Mouse (Mus musculus) heart, embryonic 10.5 days (tissue): Measurements from ENCODE around the gene Notum. TPM values are rescaled to one million over a fixed set of nuclear protein-coding genes. Genes with fewer than 3 reads are reported as not detected.

Experiments used
- DNase-seq: peaks from one replicate; pipeline ENCODE4 v3.0.0-alpha.2; 2017; ENCODE audit warnings: low spot score
- H3K27ac ChIP-seq: fragments of 300-500 bp; sonication (generic); 2 replicates; pipeline ENCODE4 v1.5.1; 2016; ENCODE audit warnings: mild to moderate bottlenecking
- H3K27me3 ChIP-seq: fragments of 300-500 bp; sonication (generic); 2 replicates; pipeline ENCODE4 v1.6.1; 2016; ENCODE audit warnings: mild to moderate bottlenecking; ENCODE audit not compliant: poor library complexity, insufficient read depth, severe bottlenecking
- H3K36me3 ChIP-seq: fragments of 300-500 bp; sonication (generic); 2 replicates; pipeline ENCODE4 v1.6.1; 2016; ENCODE audit warnings: mild to moderate bottlenecking, moderate library complexity
- H3K4me1 ChIP-seq: fragments of 300-500 bp; sonication (generic); 2 replicates; pipeline ENCODE4 v1.6.1; 2016; ENCODE audit warnings: mild to moderate bottlenecking
- H3K4me3 ChIP-seq: fragments of 300-500 bp; sonication (generic); 2 replicates; pipeline ENCODE4 v1.5.1; 2016; ENCODE audit warnings: mild to moderate bottlenecking, moderate library complexity
- H3K9me3 ChIP-seq: fragments of 300-500 bp; sonication (generic); 2 replicates; pipeline ENCODE4 v1.6.1; 2016; ENCODE audit warnings: mild to moderate bottlenecking, moderate library complexity
- WGBS: fragments of 180-500 bp; shearing (Covaris S2); methylation state at CpG from one replicate; pipeline ENCODE4 v1.1.7; 2016; 5-methylcytosine and 5-hydroxymethylcytosine counted together
- polyA plus RNA-seq: library from polyadenylated mRNA; unstranded; fragments of >200 nt; fragmentation: Nextera tagmentation; extraction: Ambion mirVana; gene quantifications from 2 replicates; pipeline ENCODE4 v1.2.1, GENCODE M21; 2016

Notum gene
- polyA plus RNA-seq, 1 experiment from 2014 or later: 5.8 TPM

DNA sequence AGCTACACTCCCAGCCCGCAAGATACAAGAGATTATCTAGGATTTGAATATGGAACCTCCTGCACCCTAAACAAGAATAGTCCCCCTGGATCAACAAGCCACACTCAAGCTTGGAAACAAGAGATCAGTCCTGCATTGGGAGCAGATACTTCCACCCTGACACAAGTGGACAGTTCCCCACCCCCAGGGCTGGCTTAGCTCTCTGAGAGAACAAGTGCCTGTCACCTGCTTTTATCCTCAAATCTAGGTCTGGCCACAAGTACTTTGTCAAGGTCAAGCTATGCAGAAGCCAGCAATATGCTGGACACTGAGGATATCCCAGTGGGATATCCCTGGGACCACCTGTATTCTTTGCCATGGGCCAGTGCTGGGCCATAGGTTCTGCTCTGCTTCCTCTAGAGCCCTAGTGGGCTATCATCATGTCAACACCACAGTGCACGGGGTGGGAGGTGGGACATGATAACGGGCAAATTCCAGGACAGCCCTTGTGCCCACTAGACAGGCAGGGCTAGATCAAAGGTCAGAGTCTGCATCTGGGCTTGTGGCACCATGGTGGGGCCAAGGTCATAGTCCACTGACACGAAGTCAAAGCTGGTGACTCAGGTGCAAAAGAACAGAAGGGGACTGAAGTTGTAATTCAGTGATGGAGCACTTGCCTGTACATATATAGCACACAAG lies 44.2 kb downstream of the Notum start:
- Histone ChIP-seq H3K9me3 (no peaks in the 10 kb centered on the region), H3K27ac (peak overlapping the region; percentile 89), H3K4me1 (peaks cover 20% of the 10 kb centered on the region), H3K36me3 (peaks cover 77% of the 10 kb centered on the region), H3K27me3 (no peaks in the 10 kb centered on the region), H3K4me3 (peak overlapping the region; percentile 79)
- WGBS: 35% methylated on average over 4 of the region's 4 CpGs
- no peak for DNase-seq

DNA sequence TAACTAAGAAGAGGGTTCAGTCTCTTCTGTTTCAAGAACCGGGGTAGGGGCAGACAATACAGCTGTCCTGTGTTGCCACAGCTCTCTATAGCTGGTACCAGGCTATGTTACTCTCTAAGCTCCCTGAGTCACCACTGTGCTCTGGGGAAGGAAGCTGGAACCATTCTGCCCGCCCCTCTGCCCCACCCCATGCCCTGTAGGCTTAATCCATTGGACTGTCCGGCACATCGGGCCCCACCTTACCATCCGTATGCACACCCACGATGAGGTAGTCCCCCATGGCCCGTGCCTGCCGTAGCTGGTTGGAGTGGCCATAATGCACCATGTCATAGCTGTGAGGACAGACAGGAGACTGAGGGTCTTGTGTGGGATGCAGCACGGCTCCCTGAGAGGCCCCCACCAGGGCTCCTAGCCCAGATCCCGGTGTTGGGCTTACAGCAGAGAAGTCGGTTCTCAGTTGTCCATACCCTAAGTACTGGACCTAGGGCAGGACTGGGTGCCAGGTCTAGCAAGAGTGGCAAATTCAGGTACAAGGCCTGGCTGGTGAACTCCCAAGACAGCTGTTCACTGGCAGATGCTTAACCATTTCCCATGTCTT lies 45.3 kb downstream of the Notum start:
- 0 out of 2 replicates have a peak overlapping the region, but pooled peaks have one; percentile 9 for H3K4me3 ChIP-seq
- peaks cover 20% of the 10 kb centered on the region for H3K4me1 ChIP-seq
- H3K27ac ChIP-seq: no peak overlapping the region
- no peaks in the 10 kb centered on the region; the same call in 1 of the 2 replicates for H3K27me3 ChIP-seq
- DNase-seq: no peak
- 89% methylated on average over 11 of the region's 11 CpGs for WGBS
- peaks cover 77% of the 10 kb centered on the region for H3K36me3 ChIP-seq
- H3K9me3 ChIP-seq: no peaks in the 10 kb centered on the region

DNA sequence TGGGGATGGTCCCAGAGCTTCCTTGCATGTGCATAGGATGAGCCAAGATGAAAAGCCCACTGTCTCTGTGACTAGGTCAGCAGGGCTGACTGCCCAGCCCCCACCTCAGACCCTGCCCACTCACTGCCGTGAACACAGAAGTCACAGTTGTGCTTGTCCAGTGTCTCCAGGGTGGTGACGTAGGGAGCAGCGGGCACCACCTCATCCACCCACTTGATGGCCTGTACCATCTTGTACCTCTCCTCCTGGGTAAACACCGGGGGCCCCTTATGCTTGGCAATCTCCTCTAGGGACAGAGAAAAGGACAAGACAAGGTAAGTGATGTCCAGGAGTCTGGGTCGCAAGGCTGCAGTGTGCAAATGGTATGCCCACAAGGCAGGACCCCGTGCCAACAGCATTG lies 45.8 kb downstream of the Notum start:
- Histone ChIP-seq H3K4me1 (peaks cover 20% of the 10 kb centered on the region), H3K27ac (no peak overlapping the region), H3K4me3 (no peak overlapping the region), H3K36me3 (peaks cover 77% of the 10 kb centered on the region), H3K27me3 (no peaks in the 10 kb centered on the region; the same call in 1 of the 2 replicates), H3K9me3 (no peaks in the 10 kb centered on the region)
- DNase-seq: no peak
- 86% methylated on average over 6 of the region's 6 CpGs for WGBS

DNA sequence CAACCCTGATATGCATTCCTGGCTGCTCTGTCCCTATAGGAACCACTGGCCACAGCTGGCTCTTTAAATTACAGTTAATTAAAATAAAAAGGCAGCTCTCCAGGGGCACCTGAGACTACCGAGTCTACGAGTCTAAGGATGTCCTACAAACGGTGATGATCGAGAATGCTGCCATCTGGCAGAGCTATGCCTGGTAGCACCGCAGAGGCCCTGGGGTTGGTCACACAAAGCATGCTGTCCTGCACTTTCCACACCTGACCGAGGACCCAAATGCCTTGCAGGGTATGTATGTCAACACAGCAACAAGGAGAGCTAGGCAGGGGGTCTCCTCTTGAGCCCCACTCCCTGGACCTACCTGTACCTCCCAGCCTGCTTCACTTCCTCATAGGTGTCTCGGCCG lies 47.0 kb downstream of the Notum start:
- DNase-seq: no peak
- 89% methylated on average over 8 of the region's 8 CpGs for WGBS

DNA sequence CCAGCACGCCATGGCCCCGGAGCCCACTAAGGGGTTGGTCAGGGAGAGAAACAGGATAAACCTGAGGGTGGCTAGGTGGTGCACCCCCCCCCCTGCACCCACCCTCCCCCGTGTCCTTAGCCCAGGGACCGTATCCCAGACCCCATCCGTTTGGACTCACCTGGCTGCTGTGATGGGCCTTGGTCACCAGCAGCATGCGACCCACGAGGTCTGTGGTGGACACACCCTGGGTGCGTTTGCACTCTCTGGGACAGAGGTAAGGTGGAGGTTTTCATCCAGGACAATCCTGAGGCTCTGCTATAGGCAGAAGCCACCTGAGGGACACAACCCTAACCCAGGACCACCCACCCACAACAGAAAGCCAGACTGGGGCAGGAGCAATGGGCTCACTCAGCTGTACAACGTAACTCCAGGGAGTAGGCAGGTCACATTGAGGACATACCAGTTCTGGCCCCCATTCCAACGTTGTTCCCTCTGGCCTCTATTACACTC lies 47.4 kb downstream of the Notum start:
- Histone ChIP-seq H3K27me3 (peaks cover 12% of the 10 kb centered on the region), H3K4me3 (no peak overlapping the region), H3K9me3 (no peaks in the 10 kb centered on the region), H3K27ac (no peak overlapping the region), H3K4me1 (peaks cover 34% of the 10 kb centered on the region), H3K36me3 (peaks cover 74% of the 10 kb centered on the region)
- 82% methylated on average over 10 of the region's 10 CpGs for WGBS
- no peak for DNase-seq

More for the DNA sequence above, 47.0 kb downstream of the Notum start:
- Histone ChIP-seq H3K27ac (no peak overlapping the region), H3K4me1 (peaks cover 30% of the 10 kb centered on the region), H3K9me3 (no peaks in the 10 kb centered on the region), H3K4me3 (no peak overlapping the region), H3K36me3 (peaks cover 78% of the 10 kb centered on the region), H3K27me3 (peaks cover 10% of the 10 kb centered on the region)

DNA sequence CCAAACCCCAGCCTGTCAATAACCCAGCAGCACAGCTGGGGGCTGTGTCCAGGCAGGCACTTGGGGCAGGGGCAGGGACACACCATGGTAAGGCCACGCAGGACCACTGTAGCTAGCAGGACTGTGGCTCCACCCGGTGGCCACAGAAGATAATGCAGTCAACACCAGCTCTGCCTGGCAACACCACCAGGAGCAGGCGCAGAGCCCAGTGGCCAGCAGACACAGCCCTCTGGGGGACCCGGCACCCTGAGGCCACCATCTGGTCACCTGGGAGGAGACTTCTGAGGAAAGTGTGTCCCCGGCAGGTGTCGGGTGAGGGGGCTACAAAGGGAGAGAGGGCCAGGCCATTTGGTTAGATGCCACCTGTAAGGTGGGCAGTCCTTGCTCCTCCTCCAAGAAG lies 48.2 kb downstream of the Notum start:
- DNase-seq: peak; percentile 89
- Histone ChIP-seq H3K9me3 (no peaks in the 10 kb centered on the region), H3K27me3 (peaks cover 14% of the 10 kb centered on the region), H3K27ac (no peak overlapping the region), H3K4me1 (peaks cover 38% of the 10 kb centered on the region), H3K36me3 (peaks cover 66% of the 10 kb centered on the region), H3K4me3 (peak overlapping the region; percentile 2; the same call in 1 of the 2 replicates)
- WGBS: 37% methylated on average over 6 of the region's 6 CpGs

DNA sequence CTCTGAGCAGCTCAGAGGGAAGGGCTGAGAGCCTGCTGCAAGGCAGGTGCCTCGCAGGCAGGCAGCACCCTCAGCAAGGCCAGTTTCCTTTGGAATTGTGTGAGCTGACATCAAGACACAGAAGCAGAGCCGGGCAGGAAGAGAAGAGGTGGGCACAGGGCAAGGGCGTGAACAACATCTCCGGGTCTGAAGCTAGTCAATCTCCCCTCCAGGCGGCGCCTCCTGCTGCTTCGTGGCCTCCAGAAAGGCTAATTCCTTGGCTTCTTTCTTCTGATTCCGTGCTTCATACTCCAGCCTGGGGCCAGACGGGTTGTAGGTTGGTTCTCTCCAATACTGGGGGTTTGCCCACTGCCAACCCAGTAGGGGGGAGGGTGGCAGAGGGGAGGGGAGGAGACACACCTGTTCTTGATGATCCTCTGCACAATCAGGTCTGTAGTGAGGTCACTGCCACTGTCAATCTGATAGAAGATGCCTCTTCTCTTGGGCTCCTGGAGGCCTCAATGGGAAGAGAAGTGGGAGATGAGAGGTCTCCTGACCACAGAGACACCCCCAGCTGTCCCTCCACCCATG lies 50.4 kb downstream of the Notum start:
- 79% methylated on average over 9 of the region's 9 CpGs for WGBS
- Histone ChIP-seq H3K4me3 (no peak overlapping the region), H3K4me1 (peaks cover 26% of the 10 kb centered on the region), H3K27me3 (peaks cover 25% of the 10 kb centered on the region), H3K27ac (no peak overlapping the region), H3K36me3 (peaks cover 79% of the 10 kb centered on the region), H3K9me3 (no peaks in the 10 kb centered on the region)
- DNase-seq: no peak

DNA sequence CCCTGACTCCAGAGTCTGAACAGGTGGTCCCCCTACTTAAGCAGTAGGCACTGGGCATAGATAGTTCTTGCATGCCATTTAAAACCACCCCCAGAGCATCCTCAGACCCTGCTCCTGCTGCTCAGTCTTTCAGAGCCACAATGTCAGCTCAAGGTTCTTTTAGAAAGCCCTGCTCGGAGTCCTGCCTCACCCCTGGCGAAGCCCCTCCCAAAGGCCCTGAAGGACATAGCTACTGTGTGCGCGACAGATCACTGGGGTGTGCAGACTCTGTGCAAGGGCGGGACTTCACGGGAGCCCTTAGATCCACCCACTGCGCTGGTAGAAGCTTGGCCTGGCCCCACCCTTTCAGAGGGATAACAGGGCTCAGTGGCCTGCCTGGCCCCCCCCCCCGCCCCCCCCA lies 51.7 kb downstream of the Notum start:
- Histone ChIP-seq H3K4me3 (peak overlapping the region; percentile 59), H3K9me3 (no peaks in the 10 kb centered on the region), H3K27me3 (peaks cover 25% of the 10 kb centered on the region), H3K36me3 (peaks cover 81% of the 10 kb centered on the region), H3K4me1 (peaks cover 25% of the 10 kb centered on the region), H3K27ac (peak overlapping the region; percentile 82)
- WGBS: 35% methylated on average over 8 of the region's 8 CpGs
- DNase-seq: peak; percentile 93

DNA sequence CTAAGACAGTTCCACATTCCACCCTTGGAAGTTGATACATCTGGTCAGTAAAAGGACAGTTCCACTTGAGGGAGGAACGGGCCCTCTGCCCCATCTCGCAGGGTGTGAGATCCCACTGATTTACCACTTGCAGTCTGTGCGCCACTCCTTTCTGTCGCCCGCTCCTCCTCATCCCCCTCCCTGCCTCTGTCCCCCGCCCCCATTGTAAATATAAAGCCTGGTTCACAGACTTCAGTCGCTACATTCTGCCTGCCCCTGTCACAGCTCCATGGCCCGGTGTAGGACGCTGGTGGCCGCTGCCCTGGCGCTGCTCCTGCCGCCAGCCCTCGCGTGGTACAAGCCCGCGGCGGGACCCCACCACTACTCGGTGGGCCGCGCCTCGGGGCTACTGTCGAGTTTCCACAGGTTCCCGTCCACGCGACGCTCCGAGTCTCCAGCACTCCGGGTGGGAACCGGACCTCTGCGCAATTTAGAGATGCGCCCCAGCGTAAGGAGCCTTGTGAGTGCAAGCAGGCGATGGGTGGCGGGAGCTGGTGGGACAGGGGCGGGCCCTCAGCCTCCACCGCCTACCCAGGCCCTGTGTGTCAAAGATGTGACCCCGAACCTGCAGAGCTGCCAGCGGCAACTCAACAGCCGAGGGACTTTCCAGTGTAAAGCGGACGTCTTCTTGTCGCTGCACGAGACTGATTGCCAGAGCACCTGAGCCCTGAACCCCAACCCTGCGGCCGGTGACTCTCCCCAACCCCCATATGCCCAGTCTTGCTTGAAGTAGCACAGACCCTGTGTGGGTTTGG lies 52.5 kb downstream of the Notum start, which contains the start of gene Npb:
Npb (plus strand) TSS at position 237 of the 794 bp plus-strand sequence.
- DNase-seq: no peak
- H3K27ac ChIP-seq: peak within 1 kb of the TSS; percentile 82

DNA sequence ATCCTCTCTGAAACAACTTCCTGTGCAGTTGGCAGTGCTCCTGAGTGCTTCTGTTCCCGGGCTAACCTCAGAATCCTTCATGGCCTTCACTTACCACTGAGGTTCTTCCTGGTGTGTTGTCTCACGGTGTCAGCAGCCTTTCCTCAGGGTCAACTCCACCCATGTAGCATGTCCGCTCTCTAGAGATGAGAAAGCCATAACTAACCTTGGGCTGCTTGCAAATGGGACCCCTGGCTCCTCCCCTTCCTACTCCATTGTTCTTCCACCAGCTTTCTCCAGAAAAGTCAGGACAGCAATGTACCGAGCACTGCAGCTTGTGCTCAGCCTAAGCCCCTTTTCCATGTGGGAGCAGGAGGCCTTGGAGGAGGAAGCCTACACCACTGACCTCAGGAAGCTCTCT lies 54.2 kb downstream of the Notum start:
- H3K27ac ChIP-seq: peak overlapping the region; percentile 36; the same call in 1 of the 2 replicates

More for the DNA sequence above, 52.5 kb downstream of the Notum start, which contains the start of gene Npb:
- peaks cover 25% of the 10 kb centered on the region for H3K4me1 ChIP-seq
- H3K4me3 ChIP-seq: peak within 1 kb of the TSS; percentile 59
- H3K27me3 ChIP-seq: peaks cover 25% of the 10 kb centered on the region
- 7% methylated on average over 45 of the region's 45 CpGs for WGBS
- peaks cover 81% of the 10 kb centered on the region for H3K36me3 ChIP-seq
- no peaks in the 10 kb centered on the region for H3K9me3 ChIP-seq

DNA sequence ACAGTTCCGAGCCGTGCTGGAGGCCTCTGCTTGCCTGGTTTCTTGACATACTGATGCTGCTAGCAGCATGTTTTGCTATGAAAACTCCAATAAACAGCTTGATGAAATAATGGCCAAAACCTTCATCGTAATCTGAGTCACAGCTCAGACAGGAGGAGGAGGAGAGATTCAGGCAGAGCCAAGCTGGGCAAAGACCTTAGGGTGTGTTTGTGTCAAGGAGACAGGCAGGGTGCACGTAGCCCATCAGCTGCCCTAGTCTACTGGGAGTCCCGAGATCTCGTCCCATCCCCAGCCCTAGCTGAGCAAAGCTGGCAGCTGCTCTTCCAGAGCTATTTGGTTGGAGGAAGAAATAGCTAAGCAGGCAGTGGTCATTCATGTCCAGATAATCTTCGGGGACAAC lies 55.3 kb downstream of the Notum start:
- 89% methylated on average over 7 of the region's 7 CpGs for WGBS
- no peak for DNase-seq
- peaks cover 25% of the 10 kb centered on the region for H3K27me3 ChIP-seq
- no peaks in the 10 kb centered on the region for H3K9me3 ChIP-seq
- no peak overlapping the region; the same call in 1 of the 2 replicates for H3K4me3 ChIP-seq
- peaks cover 78% of the 10 kb centered on the region for H3K36me3 ChIP-seq
- no peak overlapping the region for H3K27ac ChIP-seq
- H3K4me1 ChIP-seq: peaks cover 25% of the 10 kb centered on the region

More for the DNA sequence above, 54.2 kb downstream of the Notum start:
- H3K9me3 ChIP-seq: no peaks in the 10 kb centered on the region
- 72% methylated on average over 4 of the region's 4 CpGs for WGBS
- no peak for DNase-seq
- peaks cover 25% of the 10 kb centered on the region for H3K27me3 ChIP-seq
- H3K36me3 ChIP-seq: peaks cover 81% of the 10 kb centered on the region
- H3K4me3 ChIP-seq: no peak overlapping the region
- H3K4me1 ChIP-seq: peaks cover 25% of the 10 kb centered on the region
